Mouse (Mus musculus): ENCODE measurements around the gene Atp6v0d1. TPM values are rescaled to one million over a fixed set of nuclear protein-coding genes. Genes with fewer than 3 reads are reported as not detected.

Gene Atp6v0d1
- polyA plus RNA-seq, 1 experiment from 2014 or later: 78.4 TPM

- peaks cover 28% of the 10 kb centered on the region for H3K4me1 ChIP-seq
- ATAC-seq (ENCODE audit: insufficient number of reproducible peaks, insufficient read depth, low FRiP score, low TSS enrichment, low read depth): no peak
These were observed 84.8 kb downstream of the Atp6v0d1 start for GRCm38 (mm10) chr8:105481013-105481412.

GRCm38 (mm10) chr8:105477792-105478191 is 88.1 kb downstream of the Atp6v0d1 start:
- peaks cover 23% of the 10 kb centered on the region for H3K4me1 ChIP-seq
- no peak overlapping the region for H3K27ac ChIP-seq
- no peaks in the 10 kb centered on the region for H3K9me3 ChIP-seq
- peaks cover 72% of the 10 kb centered on the region for H3K36me3 ChIP-seq
- WGBS: 68% methylated on average over 3 of the region's 3 CpGs
- H3K4me2 ChIP-seq: no peak overlapping the region
- no peak overlapping the region for H3K4me3 ChIP-seq
- peaks cover 31% of the 10 kb centered on the region for H3K27me3 ChIP-seq
- ATAC-seq (ENCODE audit: insufficient number of reproducible peaks, insufficient read depth, low FRiP score, low TSS enrichment, low read depth): no peak
- H3K9ac ChIP-seq: no peak overlapping the region

More at GRCm38 (mm10) chr8:105481013-105481412, 84.8 kb downstream of the Atp6v0d1 start:
- 0 out of 2 replicates have a peak, but pooled peaks cover under 1% of the 10 kb centered on the region for H3K27me3 ChIP-seq
- H3K9me3 ChIP-seq: no peaks in the 10 kb centered on the region
- H3K4me3 ChIP-seq: no peak overlapping the region
- H3K27ac ChIP-seq: 0 out of 2 replicates have a peak overlapping the region, but pooled peaks have one; percentile 48
- no peak overlapping the region for H3K9ac ChIP-seq
- 27% methylated on average over 2 of the region's 2 CpGs for WGBS
- no peak overlapping the region for H3K4me2 ChIP-seq
- H3K36me3 ChIP-seq: peaks cover 57% of the 10 kb centered on the region

- no peak for ATAC-seq (ENCODE audit: insufficient number of reproducible peaks, insufficient read depth, low FRiP score, low TSS enrichment, low read depth)
- Histone ChIP-seq H3K36me3 (peaks cover 72% of the 10 kb centered on the region), H3K4me3 (no peak overlapping the region), H3K27ac (no peak overlapping the region), H3K4me1 (peaks cover 23% of the 10 kb centered on the region), H3K4me2 (no peak overlapping the region), H3K27me3 (peaks cover 39% of the 10 kb centered on the region), H3K9me3 (no peaks in the 10 kb centered on the region), H3K9ac (no peak overlapping the region)
- WGBS: 43% methylated on average over 25 of the region's 25 CpGs
These were observed 89.0 kb downstream of the Atp6v0d1 start for GRCm38 (mm10) chr8:105476628-105477413.

- WGBS: 95% methylated on average over 7 of the region's 7 CpGs
- peaks cover 66% of the 10 kb centered on the region for H3K36me3 ChIP-seq
- H3K27me3 ChIP-seq: peaks cover 46% of the 10 kb centered on the region
- no peak for ATAC-seq (ENCODE audit: insufficient number of reproducible peaks, insufficient read depth, low FRiP score, low TSS enrichment, low read depth)
- H3K9ac ChIP-seq: no peak overlapping the region
- H3K4me2 ChIP-seq: no peak overlapping the region
- H3K9me3 ChIP-seq: no peaks in the 10 kb centered on the region
- peaks cover 26% of the 10 kb centered on the region for H3K4me1 ChIP-seq
- H3K27ac ChIP-seq: no peak overlapping the region
- no peak overlapping the region for H3K4me3 ChIP-seq
These were observed 89.7 kb downstream of the Atp6v0d1 start for GRCm38 (mm10) chr8:105476161-105476560.

- Histone ChIP-seq H3K36me3 (peaks cover 64% of the 10 kb centered on the region), H3K27me3 (peaks cover 48% of the 10 kb centered on the region), H3K4me3 (no peak overlapping the region), H3K4me2 (no peak overlapping the region), H3K27ac (no peak overlapping the region), H3K4me1 (peaks cover 26% of the 10 kb centered on the region), H3K9me3 (no peaks in the 10 kb centered on the region), H3K9ac (no peak overlapping the region)
- 91% methylated on average over 8 of the region's 8 CpGs for WGBS
- ATAC-seq (ENCODE audit: insufficient number of reproducible peaks, insufficient read depth, low FRiP score, low TSS enrichment, low read depth): no peak
These were observed 90.1 kb downstream of the Atp6v0d1 start for GRCm38 (mm10) chr8:105475742-105476141.

GRCm38 (mm10) chr8:105475254-105475653 is 90.6 kb downstream of the Atp6v0d1 start:
- no peak for ATAC-seq (ENCODE audit: insufficient number of reproducible peaks, insufficient read depth, low FRiP score, low TSS enrichment, low read depth)
- Histone ChIP-seq H3K27ac (no peak overlapping the region), H3K36me3 (peaks cover 62% of the 10 kb centered on the region)

GRCm38 (mm10) chr8:105474680-105475079 is 91.2 kb downstream of the Atp6v0d1 start:
- Histone ChIP-seq H3K27ac (no peak overlapping the region), H3K4me3 (no peak overlapping the region), H3K9ac (peak overlapping the region; percentile 49; the same call in 1 of the 2 replicates), H3K4me1 (peaks cover 36% of the 10 kb centered on the region), H3K4me2 (no peak overlapping the region), H3K9me3 (no peaks in the 10 kb centered on the region), H3K27me3 (peaks cover 57% of the 10 kb centered on the region), H3K36me3 (peaks cover 57% of the 10 kb centered on the region)
- 37% methylated on average over 5 of the region's 5 CpGs for WGBS
- no peak for ATAC-seq (ENCODE audit: insufficient number of reproducible peaks, insufficient read depth, low FRiP score, low TSS enrichment, low read depth)

More at GRCm38 (mm10) chr8:105475254-105475653, 90.6 kb downstream of the Atp6v0d1 start:
- 63% methylated on average over 4 of the region's 4 CpGs for WGBS
- Histone ChIP-seq H3K9ac (no peak overlapping the region), H3K27me3 (peaks cover 53% of the 10 kb centered on the region), H3K4me3 (no peak overlapping the region), H3K4me1 (peaks cover 30% of the 10 kb centered on the region), H3K4me2 (no peak overlapping the region), H3K9me3 (no peaks in the 10 kb centered on the region)

MicroRNAs within 50 kb of the gene (microRNA counts, 519-probe panel; counts per million panel counts)
- 2,993 counts per million, percentile 69 among the panel's probes with 10 or more counts for microRNA mmu-miR-1966

Small RNA genes within 50 kb of the gene (microRNA-seq; reads per million reads assigned to microRNA genes)
- gene Mir1966: not detected

Other genes starting within 250 kb of the Atp6v0d1 start
- 1.3 and 1.8 TPM in 2 replicates for gene Lrrc29, start 239.8 kb downstream of the Atp6v0d1 start, polyA plus RNA-seq (2015; fragmentation: Nextera tagmentation; extraction: Ambion mirVana)
- gene Tmem208, start 239.7 kb downstream of the Atp6v0d1 start, polyA plus RNA-seq (2015; fragmentation: Nextera tagmentation; extraction: Ambion mirVana): 121 TPM in 2 replicates
- 2.3 and 3.0 TPM in 2 replicates for gene Fhod1, start 218.1 kb downstream of the Atp6v0d1 start, polyA plus RNA-seq (2015; fragmentation: Nextera tagmentation; extraction: Ambion mirVana)
- 5.9 and 6.0 TPM in 2 replicates for gene Slc9a5, start 217.2 kb downstream of the Atp6v0d1 start, polyA plus RNA-seq (2015; fragmentation: Nextera tagmentation; extraction: Ambion mirVana)
- 0.39 and 0.81 TPM in 2 replicates for gene Plekhg4, start 192.8 kb downstream of the Atp6v0d1 start, polyA plus RNA-seq (2015; fragmentation: Nextera tagmentation; extraction: Ambion mirVana)
- not detected in 2 replicates for gene Kctd19, start 152.5 kb downstream of the Atp6v0d1 start, polyA plus RNA-seq (2015; fragmentation: Nextera tagmentation; extraction: Ambion mirVana)
- gene Lrrc36, start 152.5 kb downstream of the Atp6v0d1 start, polyA plus RNA-seq (2015; fragmentation: Nextera tagmentation; extraction: Ambion mirVana): 0.22 TPM in 1 of 2 replicates, not detected in the other
- 18.7 and 23.1 TPM in 2 replicates for gene Tppp3, start 94.5 kb downstream of the Atp6v0d1 start, polyA plus RNA-seq (2015; fragmentation: Nextera tagmentation; extraction: Ambion mirVana)
- 52.2 and 53.3 TPM in 2 replicates for gene Zdhhc1, start 69.1 kb downstream of the Atp6v0d1 start, polyA plus RNA-seq (2015; fragmentation: Nextera tagmentation; extraction: Ambion mirVana)
- gene Hsd11b2, start 47.3 kb downstream of the Atp6v0d1 start, polyA plus RNA-seq (2015; fragmentation: Nextera tagmentation; extraction: Ambion mirVana): 0.87 and 1.1 TPM in 2 replicates
- gene Ripor1, start 39.2 kb upstream of the Atp6v0d1 start, polyA plus RNA-seq (2015; fragmentation: Nextera tagmentation; extraction: Ambion mirVana): 18.6 and 18.7 TPM in 2 replicates
- 136 and 146 TPM in 2 replicates for gene Ctcf, start 70.5 kb upstream of the Atp6v0d1 start, polyA plus RNA-seq (2015; fragmentation: Nextera tagmentation; extraction: Ambion mirVana)
- gene Agrp, start 71.3 kb upstream of the Atp6v0d1 start, polyA plus RNA-seq (2015; fragmentation: Nextera tagmentation; extraction: Ambion mirVana): 0.90 and 2.1 TPM in 2 replicates
- 0.61 and 0.84 TPM in 2 replicates for gene Carmil2, start 120.2 kb upstream of the Atp6v0d1 start, polyA plus RNA-seq (2015; fragmentation: Nextera tagmentation; extraction: Ambion mirVana)
- gene Acd, start 135.1 kb upstream of the Atp6v0d1 start, polyA plus RNA-seq (2015; fragmentation: Nextera tagmentation; extraction: Ambion mirVana): 72.3 and 84.3 TPM in 2 replicates
- 18.9 and 21.5 TPM in 2 replicates for gene Pard6a, start 135.1 kb upstream of the Atp6v0d1 start, polyA plus RNA-seq (2015; fragmentation: Nextera tagmentation; extraction: Ambion mirVana)
- 0.25 and 0.36 TPM in 2 replicates for gene 4933405L10Rik, start 141.6 kb upstream of the Atp6v0d1 start, polyA plus RNA-seq (2015; fragmentation: Nextera tagmentation; extraction: Ambion mirVana)
- 28.6 and 34.5 TPM in 2 replicates for gene Enkd1, start 142.2 kb upstream of the Atp6v0d1 start, polyA plus RNA-seq (2015; fragmentation: Nextera tagmentation; extraction: Ambion mirVana)
- gene Gfod2, start 192.6 kb upstream of the Atp6v0d1 start, polyA plus RNA-seq (2015; fragmentation: Nextera tagmentation; extraction: Ambion mirVana): 26.0 and 27.5 TPM in 2 replicates